Mouse (Mus musculus) gastrocnemius, postnatal 4 days (tissue): ENCODE results near the gene Actr5. TPM values are rescaled to one million over a fixed set of nuclear protein-coding genes. Genes with fewer than 3 reads are reported as not detected.

Source experiments
- DNase-seq, 2 experiments: peaks; one replicate each; pipeline ENCODE4 v3.0.0; 2021 to 2022; ENCODE audit warnings: low spot score in 2 of 2, mixed read lengths in 2 of 2
- microRNA-seq: library from miRNA; unstranded; fragments of <30 nt; microRNA quantifications from one replicate; pipeline ENCODE4 v1.2.0, GENCODE M21; 2021
- total RNA-seq, 2 experiments: library from RNA; stranded (reverse); gene quantifications; 2 replicates each; pipeline ENCODE4 v1.2.3; 2021

Gene Actr5
- total RNA-seq, 2 experiments from 2014 or later, result 7.3 to 9.0 TPM

DNA sequence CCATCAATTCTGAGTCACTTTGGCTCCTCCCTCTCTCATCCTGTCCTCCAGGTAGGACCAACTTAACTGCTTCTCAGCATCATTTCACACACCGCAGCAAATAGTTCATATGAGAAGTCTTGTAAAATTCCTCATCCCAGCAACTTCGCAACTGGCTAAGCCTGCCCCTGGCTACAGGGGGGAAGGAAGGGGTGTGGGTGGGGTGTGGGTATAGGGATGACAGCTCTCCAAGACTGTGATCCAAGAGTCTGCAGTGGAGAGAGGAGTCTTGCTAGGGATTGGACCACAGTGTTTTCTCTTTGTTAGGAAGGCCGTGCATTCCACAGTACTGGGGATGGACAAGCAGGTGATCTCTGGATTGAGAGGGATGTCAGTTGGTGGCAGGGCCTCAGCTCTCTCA is 60.2 kb downstream of the Actr5 start:
- DNase-seq, result no peak

DNA sequence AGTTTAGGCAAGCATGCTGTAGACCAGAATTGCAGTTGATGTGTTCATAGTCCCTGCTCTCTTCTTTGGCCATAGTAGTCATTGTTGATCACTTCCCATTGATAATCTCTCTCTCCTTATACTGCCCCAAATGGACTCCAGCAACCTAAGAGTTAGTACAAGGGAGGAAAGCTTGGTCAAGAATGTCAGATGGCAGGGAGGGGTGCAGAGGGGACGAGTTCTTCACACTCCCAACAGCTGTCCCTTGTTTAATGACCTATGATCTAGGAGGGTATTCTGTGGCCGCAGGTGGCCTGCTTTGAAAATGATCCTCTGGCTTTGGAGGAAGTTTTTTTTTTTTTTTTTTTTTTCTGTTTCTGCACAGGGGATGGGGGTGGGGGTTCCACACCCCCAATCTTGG is 61.7 kb downstream of the Actr5 start:
- DNase-seq, result no peak

DNA sequence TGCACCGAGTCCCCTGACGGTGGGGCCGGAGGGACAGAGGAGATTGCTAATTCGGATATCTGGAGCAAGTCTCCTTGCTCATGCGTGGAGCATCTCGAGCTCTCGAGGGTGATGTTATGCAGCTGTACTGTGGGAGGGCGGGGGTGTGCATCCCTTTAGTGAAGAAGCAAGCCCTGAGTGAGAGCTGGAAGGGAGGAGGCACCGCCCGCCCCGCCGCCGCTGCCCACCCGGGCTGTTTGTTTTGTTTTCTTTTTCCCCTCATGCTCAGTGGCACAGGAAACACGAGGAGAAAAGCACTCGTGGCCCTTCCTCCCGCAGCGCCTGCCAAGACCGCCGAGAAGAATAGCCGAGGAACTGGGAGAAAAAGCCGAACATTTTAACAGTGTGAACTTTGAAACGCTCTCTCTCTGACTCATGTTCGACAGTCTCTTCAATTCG is 63.1 kb downstream of the Actr5 start:
- no peak for DNase-seq

Small RNA genes lying within 50 kb of the gene (microRNA-seq; reads per million reads assigned to microRNA genes)
- gene Mir3474, result 2.3 reads per million, percentile 4 among the genes with 10 or more reads in this experiment

Other genes with a start within 250 kb of the Actr5 start
- gene Snhg11, start 249.2 kb upstream of the Actr5 start, total RNA-seq, result under 1 TPM; 0.13 to 0.15 TPM
- gene Ralgapb, start 215.0 kb upstream of the Actr5 start, total RNA-seq, result 10 to 100 TPM; 25.6 to 27.4 TPM
- gene Adig, start 122.3 kb upstream of the Actr5 start, total RNA-seq, result 1 to 10 TPM; 6.8 to 7.6 TPM
- not detected for gene Arhgap40, start 112.1 kb upstream of the Actr5 start, total RNA-seq
- not detected for gene Slc32a1, start 14.1 kb upstream of the Actr5 start, total RNA-seq
- gene Ppp1r16b, start 40.5 kb downstream of the Actr5 start, total RNA-seq, result 1 to 10 TPM; 8.3 to 9.1 TPM
- gene Fam83d, start 143.2 kb downstream of the Actr5 start, total RNA-seq, result 1 to 10 TPM; 9.3 to 9.8 TPM
- gene Dhx35, start 169.9 kb downstream of the Actr5 start, total RNA-seq, result 10 to 100 TPM; 12.6 to 15.4 TPM